Mouse (Mus musculus) embryonic facial prominence, embryonic 12.5 days (tissue): ENCODE measurements around the gene H6pd. TPM values are rescaled to one million over a fixed set of nuclear protein-coding genes. Genes with fewer than 3 reads are reported as not detected.

Experiments used
- ATAC-seq: fragments of 200-750 bp; cut with Nextera tagmentation; 2 replicates; pipeline ENCODE4 v1.8.0; 2017; ENCODE audit not compliant: insufficient number of reproducible peaks, insufficient read depth, low FRiP score, low TSS enrichment
- H3K27ac ChIP-seq: fragments of 300-500 bp; sonication (generic); 2 replicates; pipeline ENCODE4 v1.5.1; 2016; ENCODE audit warnings: mild to moderate bottlenecking
- H3K27me3 ChIP-seq: fragments of 300-500 bp; sonication (generic); 2 replicates; pipeline ENCODE4 v1.6.1; 2016; ENCODE audit warnings: mild to moderate bottlenecking, moderate library complexity
- H3K36me3 ChIP-seq: fragments of 300-500 bp; sonication (generic); 2 replicates; pipeline ENCODE4 v1.6.1; 2016; ENCODE audit warnings: mild to moderate bottlenecking
- H3K4me1 ChIP-seq: fragments of 300-500 bp; sonication (generic); 2 replicates; pipeline ENCODE4 v1.6.1; 2016
- H3K4me2 ChIP-seq: fragments of 300-500 bp; sonication (generic); replicated peaks from 2 replicates; pipeline ENCODE4 v1.6.1; 2016; ENCODE audit warnings: mild to moderate bottlenecking, moderate library complexity
- H3K4me3 ChIP-seq: fragments of 300-500 bp; sonication (generic); 2 replicates; pipeline ENCODE4 v1.5.1; 2016; ENCODE audit warnings: mild to moderate bottlenecking
- H3K9ac ChIP-seq: fragments of 300-500 bp; sonication (generic); 2 replicates; pipeline ENCODE4 v1.6.1; 2016; ENCODE audit warnings: mild to moderate bottlenecking, moderate library complexity
- H3K9me3 ChIP-seq: fragments of 300-500 bp; sonication (generic); 2 replicates; pipeline ENCODE4 v1.6.1; 2016; ENCODE audit warnings: mild to moderate bottlenecking, moderate library complexity
- WGBS: fragments of 180-500 bp; shearing (Covaris S2); methylation state at CpG from one replicate; pipeline ENCODE4 v1.1.7; 2016; 5-methylcytosine and 5-hydroxymethylcytosine counted together
- polyA plus RNA-seq: library from polyadenylated mRNA; unstranded; fragments of >200 nt; fragmentation: Nextera tagmentation; extraction: Ambion mirVana; gene quantifications from 2 replicates; pipeline ENCODE4 v1.2.1, GENCODE M21; 2016

H6pd gene
- polyA plus RNA-seq, 1 experiment from 2014 or later: 8.4 TPM

GRCm38 (mm10) chr4:149949691-149950090, 59.1 kb downstream of the H6pd start:
- H3K9me3 ChIP-seq: no peaks in the 10 kb centered on the region
- no peak overlapping the region for H3K4me2 ChIP-seq
- 55% methylated on average over 13 of the region's 13 CpGs for WGBS
- H3K9ac ChIP-seq: no peak overlapping the region
- H3K4me3 ChIP-seq: no peak overlapping the region
- H3K4me1 ChIP-seq: peaks cover 61% of the 10 kb centered on the region
- no peak overlapping the region for H3K27ac ChIP-seq
- no peak for ATAC-seq
- H3K36me3 ChIP-seq: no peaks in the 10 kb centered on the region
- no peaks in the 10 kb centered on the region for H3K27me3 ChIP-seq

- H3K4me3 ChIP-seq: no peak overlapping the region
- peaks cover 69% of the 10 kb centered on the region for H3K4me1 ChIP-seq
- no peak overlapping the region for H3K4me2 ChIP-seq
- H3K9me3 ChIP-seq: no peaks in the 10 kb centered on the region
- 88% methylated on average over 5 of the region's 5 CpGs for WGBS
- H3K27ac ChIP-seq: no peak overlapping the region
- no peak overlapping the region for H3K9ac ChIP-seq
- no peaks in the 10 kb centered on the region for H3K27me3 ChIP-seq
- no peaks in the 10 kb centered on the region for H3K36me3 ChIP-seq
- ATAC-seq: no peak
Observed at GRCm38 (mm10) chr4:149948119-149948518, 60.7 kb downstream of the H6pd start.

GRCm38 (mm10) chr4:149947396-149947795, 61.4 kb downstream of the H6pd start:
- WGBS: 78% methylated on average over 5 of the region's 5 CpGs
- H3K4me1 ChIP-seq: peaks cover 69% of the 10 kb centered on the region
- H3K4me3 ChIP-seq: no peak overlapping the region
- no peaks in the 10 kb centered on the region for H3K36me3 ChIP-seq
- no peak overlapping the region for H3K4me2 ChIP-seq
- no peaks in the 10 kb centered on the region for H3K27me3 ChIP-seq
- no peak overlapping the region for H3K27ac ChIP-seq
- no peak overlapping the region for H3K9ac ChIP-seq
- no peaks in the 10 kb centered on the region for H3K9me3 ChIP-seq
- ATAC-seq: no peak

DNA sequence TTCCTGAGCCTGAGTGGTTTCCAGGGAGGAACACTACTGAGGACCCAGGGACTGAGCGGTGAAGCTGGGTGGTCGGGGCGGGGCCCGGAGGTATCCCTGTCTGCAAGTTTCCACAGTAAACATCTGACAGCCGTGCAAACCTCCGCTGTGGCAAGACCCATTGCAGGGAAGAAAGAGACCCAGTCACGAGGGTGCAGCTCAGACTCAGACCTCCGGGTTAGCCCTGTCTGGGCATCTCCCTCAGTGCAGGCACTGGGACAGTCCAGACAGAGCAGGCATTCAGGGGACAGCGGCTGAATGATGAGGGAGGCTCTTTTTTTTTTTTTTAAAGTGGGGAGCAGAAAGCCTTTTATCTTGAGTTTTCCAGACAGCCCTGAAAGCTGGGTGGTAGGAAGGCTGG, 63.6 kb downstream of the H6pd start:
- H3K4me1 ChIP-seq: peaks cover 78% of the 10 kb centered on the region
- no peaks in the 10 kb centered on the region for H3K9me3 ChIP-seq
- peak overlapping the region; percentile 26 for H3K4me2 ChIP-seq
- no peak overlapping the region for H3K4me3 ChIP-seq
- peak; percentile 52; the same call in 1 of the 2 replicates for ATAC-seq
- H3K27ac ChIP-seq: peak overlapping the region; percentile 3; the same call in 1 of the 2 replicates
- no peaks in the 10 kb centered on the region for H3K36me3 ChIP-seq
- WGBS: 32% methylated on average over 9 of the region's 9 CpGs
- no peak overlapping the region for H3K9ac ChIP-seq
- H3K27me3 ChIP-seq: no peaks in the 10 kb centered on the region

DNA sequence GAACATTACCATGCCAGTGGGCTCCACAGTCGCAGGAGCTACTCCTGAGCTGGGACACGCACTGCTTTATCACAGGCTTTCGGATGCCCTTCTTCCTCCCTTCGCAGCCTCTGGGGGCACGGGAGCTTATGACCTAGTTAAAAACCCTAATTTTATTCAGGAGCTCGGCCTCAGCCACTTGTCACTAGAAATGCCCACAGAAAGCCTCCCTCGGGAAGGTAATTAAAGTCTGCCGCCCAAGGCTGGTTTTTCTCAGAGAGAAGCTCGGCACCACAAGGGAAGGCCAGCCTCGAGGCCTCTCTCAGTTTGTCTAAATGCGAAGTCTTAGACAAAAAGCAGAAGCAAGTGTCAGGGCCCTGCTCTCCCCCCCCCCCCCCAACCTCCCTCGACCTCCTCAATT, 64.6 kb downstream of the H6pd start:
- 22% methylated on average over 12 of the region's 12 CpGs for WGBS
- peak overlapping the region; percentile 3; the same call in 1 of the 2 replicates for H3K27ac ChIP-seq
- no peaks in the 10 kb centered on the region for H3K9me3 ChIP-seq
- no peak overlapping the region for H3K4me3 ChIP-seq
- H3K4me2 ChIP-seq: peak overlapping the region; percentile 26
- no peak overlapping the region for H3K9ac ChIP-seq
- H3K36me3 ChIP-seq: no peaks in the 10 kb centered on the region
- no peak for ATAC-seq
- H3K4me1 ChIP-seq: peaks cover 77% of the 10 kb centered on the region
- no peaks in the 10 kb centered on the region for H3K27me3 ChIP-seq

DNA sequence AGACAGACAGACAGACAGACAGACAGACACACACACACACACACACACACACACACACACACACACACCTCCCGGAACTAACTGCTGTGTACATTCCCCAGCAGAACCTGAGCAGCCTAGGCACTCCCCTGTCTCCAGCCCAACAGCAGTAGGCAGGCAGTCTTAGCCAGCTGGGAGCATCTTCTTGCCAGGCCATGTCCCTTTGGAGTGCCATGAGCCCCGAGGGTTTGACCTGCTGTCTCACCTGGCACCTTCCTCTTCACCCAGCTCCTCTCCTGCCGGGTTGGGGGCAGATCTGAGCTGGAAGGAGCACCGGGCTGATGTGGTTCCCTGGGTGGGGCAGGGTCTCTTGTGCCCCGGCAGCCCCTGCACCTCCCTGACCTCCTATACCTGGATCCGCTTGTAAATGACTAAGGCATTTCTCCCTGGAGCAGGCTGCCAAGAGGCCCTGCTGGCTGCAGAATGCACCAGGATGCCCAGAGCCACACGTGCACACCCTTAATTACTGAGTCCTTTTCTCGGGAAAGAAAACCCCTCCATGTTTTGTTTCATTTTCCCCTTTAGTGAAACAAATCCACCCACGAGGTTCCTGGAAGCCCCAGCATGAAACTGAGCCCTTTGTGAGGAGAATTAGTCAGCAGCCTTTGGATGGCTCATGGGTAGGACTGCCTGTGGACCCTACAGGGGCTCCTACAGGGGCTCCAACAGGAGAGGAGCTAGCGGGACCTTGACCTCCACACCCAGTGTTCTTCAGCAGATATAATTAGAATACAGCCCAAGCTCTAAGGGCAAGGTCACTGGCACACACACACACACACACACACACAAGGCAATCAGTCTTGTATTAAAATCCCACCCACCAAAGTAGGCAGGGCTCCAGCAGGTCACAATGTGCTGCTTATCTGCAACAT, 65.7 kb downstream of the H6pd start:
- ATAC-seq: no peak
- H3K27me3 ChIP-seq: no peaks in the 10 kb centered on the region
- peak overlapping the region; percentile 65 for H3K27ac ChIP-seq
- 37% methylated on average over 10 of the region's 10 CpGs for WGBS
- H3K9ac ChIP-seq: no peak overlapping the region
- no peaks in the 10 kb centered on the region for H3K36me3 ChIP-seq
- H3K4me3 ChIP-seq: no peak overlapping the region
- H3K4me1 ChIP-seq: peaks cover 84% of the 10 kb centered on the region
- no peaks in the 10 kb centered on the region for H3K9me3 ChIP-seq
- 0 out of 2 replicates have a peak overlapping the region, but pooled peaks have one; percentile 11 for H3K4me2 ChIP-seq

DNA sequence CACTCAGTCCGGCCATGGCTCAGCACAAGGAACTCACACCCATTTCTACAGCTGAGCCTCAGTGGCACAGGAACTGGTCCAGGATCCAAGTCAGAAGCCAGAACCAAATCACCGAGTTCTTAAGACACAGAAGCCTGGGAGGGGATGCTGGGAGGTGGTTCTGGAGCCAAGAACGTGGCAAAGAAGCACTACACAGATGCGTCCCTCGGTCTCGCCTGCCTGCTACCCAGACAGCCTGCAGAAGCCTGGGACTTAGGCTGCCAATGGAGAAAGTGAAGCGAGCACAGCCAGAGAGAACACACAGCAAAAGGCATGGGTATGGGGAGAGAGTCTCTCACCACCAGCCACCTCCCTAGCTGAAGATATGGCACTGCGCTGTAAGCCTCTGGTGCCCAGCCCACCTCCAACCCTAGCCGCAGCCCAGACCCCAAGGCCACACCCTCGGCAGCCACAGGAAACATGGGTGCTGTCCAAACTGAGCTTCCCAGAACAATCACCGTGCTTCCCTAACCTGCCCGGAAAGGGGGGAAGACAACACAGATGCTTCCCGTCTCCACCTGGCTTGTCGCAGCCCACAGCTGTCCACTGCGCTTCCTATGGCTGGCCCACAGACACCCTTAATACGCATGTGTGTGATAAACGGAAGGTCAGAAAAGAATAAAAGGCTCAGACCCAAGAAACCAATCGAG, 67.6 kb downstream of the H6pd start:
- Histone ChIP-seq H3K9me3 (no peaks in the 10 kb centered on the region), H3K4me3 (no peak overlapping the region), H3K36me3 (no peaks in the 10 kb centered on the region), H3K4me1 (peaks cover 87% of the 10 kb centered on the region), H3K27ac (peak overlapping the region; percentile 14; the same call in 1 of the 2 replicates), H3K9ac (no peak overlapping the region), H3K27me3 (no peaks in the 10 kb centered on the region), H3K4me2 (no peak overlapping the region)
- 79% methylated on average over 18 of the region's 18 CpGs for WGBS
- no peak for ATAC-seq

GRCm38 (mm10) chr4:149938701-149939100, 70.1 kb downstream of the H6pd start:
- H3K4me2 ChIP-seq: no peak overlapping the region
- H3K36me3 ChIP-seq: no peaks in the 10 kb centered on the region
- no peak overlapping the region for H3K9ac ChIP-seq
- no peak overlapping the region for H3K4me3 ChIP-seq
- H3K27me3 ChIP-seq: no peaks in the 10 kb centered on the region
- ATAC-seq: no peak
- peaks cover 62% of the 10 kb centered on the region for H3K4me1 ChIP-seq
- H3K27ac ChIP-seq: peak overlapping the region; percentile 84
- WGBS: 16% methylated on average over 8 of the region's 8 CpGs
- no peaks in the 10 kb centered on the region for H3K9me3 ChIP-seq

DNA sequence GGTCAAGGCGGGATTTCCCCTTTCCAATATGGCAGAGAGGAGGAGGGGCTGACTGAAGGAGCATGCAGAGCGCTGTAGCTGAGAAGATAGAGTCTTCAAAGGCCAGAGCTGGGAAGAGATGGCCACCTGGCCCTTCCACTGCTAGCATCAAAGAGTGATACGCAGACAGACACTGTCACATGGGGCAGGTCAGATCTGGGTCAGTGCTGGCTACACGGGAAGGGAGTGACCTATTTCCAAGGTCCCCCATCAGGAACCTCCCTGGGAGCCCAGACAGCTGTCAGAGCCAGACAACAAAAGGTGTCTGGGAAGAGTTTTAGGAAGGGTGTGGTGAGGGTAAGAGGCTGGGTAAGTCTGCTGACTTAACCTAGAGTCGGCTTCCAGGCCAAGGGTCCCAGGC, 71.9 kb downstream of the H6pd start:
- peaks cover 50% of the 10 kb centered on the region for H3K4me1 ChIP-seq
- H3K27me3 ChIP-seq: no peaks in the 10 kb centered on the region

GRCm38 (mm10) chr4:149935470-149935869, 73.4 kb downstream of the H6pd start:
- Histone ChIP-seq H3K27me3 (no peaks in the 10 kb centered on the region), H3K4me2 (no peak overlapping the region), H3K4me3 (no peak overlapping the region), H3K9me3 (no peaks in the 10 kb centered on the region), H3K9ac (no peak overlapping the region), H3K27ac (no peak overlapping the region), H3K4me1 (peaks cover 38% of the 10 kb centered on the region), H3K36me3 (no peaks in the 10 kb centered on the region)
- WGBS: 83% methylated on average over 6 of the region's 6 CpGs
- no peak for ATAC-seq

More for the DNA sequence above, 71.9 kb downstream of the H6pd start:
- Histone ChIP-seq H3K4me3 (no peak overlapping the region), H3K27ac (no peak overlapping the region), H3K4me2 (no peak overlapping the region), H3K36me3 (no peaks in the 10 kb centered on the region), H3K9ac (no peak overlapping the region), H3K9me3 (no peaks in the 10 kb centered on the region)
- 57% methylated on average over 5 of the region's 5 CpGs for WGBS
- ATAC-seq: no peak

GRCm38 (mm10) chr4:149933519-149934245, 75.1 kb downstream of the H6pd start:
- ATAC-seq: no peak
- WGBS: 91% methylated on average over 16 of the region's 16 CpGs
- no peak overlapping the region for H3K4me3 ChIP-seq
- H3K27ac ChIP-seq: no peak overlapping the region
- peaks cover 26% of the 10 kb centered on the region for H3K4me1 ChIP-seq
- no peaks in the 10 kb centered on the region for H3K27me3 ChIP-seq
- H3K9me3 ChIP-seq: no peaks in the 10 kb centered on the region
- no peak overlapping the region for H3K9ac ChIP-seq
- no peak overlapping the region for H3K4me2 ChIP-seq
- H3K36me3 ChIP-seq: no peaks in the 10 kb centered on the region
